Mouse (Mus musculus) heart, postnatal 0 days (tissue): ENCODE measurements at regions not wholly inside any gene's neighbourhood (a gene's known extent, or its start where the extent isn't known, plus 50 kb on each side); places are given as distances from the start of the nearest gene placed in this dataset.

ENCODE experiments used
- CTCF ChIP-seq: IDR thresholded peaks from 2 replicates; pipeline ENCODE4 v1.5.1; 2016; ENCODE audit warnings: antibody characterized with exemption, control low read depth, low read depth
- EP300 ChIP-seq: IDR thresholded peaks from 2 replicates; pipeline ENCODE4 v1.6.1; 2016; ENCODE audit warnings: antibody characterized with exemption, low read depth

DNA sequence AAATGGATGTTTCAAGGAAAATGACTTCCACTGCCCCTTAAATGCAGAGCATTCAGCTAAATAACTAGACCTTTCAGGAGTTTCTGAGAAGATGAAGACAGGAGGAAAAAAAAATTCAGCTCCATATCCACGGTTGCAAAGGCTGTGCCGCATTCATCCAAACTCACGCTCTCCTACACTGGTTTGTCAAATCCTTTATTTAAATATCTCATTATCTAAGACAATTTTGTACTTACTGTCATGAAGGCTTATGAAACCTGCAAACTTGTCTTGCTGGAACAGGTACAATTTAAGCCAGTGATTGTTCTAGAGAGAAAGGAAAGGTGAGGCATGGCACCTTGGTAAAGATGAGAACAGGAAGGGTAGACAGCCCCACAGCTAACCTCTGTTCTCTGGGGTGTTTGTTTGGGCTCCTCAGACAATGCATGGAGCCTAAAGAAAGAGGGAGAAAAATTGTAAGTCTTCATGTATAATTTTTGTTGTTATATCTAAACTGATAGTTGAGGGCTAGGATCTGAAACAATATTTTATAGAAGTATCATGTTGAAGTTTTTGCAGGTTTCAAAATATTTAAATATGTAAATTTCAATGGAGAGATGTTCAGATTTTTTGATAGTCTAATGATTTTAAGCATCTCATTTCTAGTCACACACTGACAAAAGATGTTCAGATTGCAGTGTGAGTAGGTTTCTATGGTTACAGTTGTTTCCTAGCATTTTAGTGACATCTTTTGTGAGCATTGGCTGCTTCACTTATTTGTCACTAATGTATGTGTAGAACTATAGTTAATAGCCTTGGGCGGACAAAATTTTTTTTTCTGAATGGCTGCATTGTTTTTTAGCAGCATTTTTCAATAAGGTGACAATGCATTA is 321.2 kb upstream of the Prkd1 start:
- no peak for TF ChIP-seq EP300
- TF ChIP-seq CTCF: no peak
